Mouse (Mus musculus) heart, postnatal 36 days (tissue): ENCODE results near the gene Dclk1. TPM values are rescaled to one million over a fixed set of nuclear protein-coding genes. Genes with fewer than 3 reads are reported as not detected.

Experiments
- DNase-seq, 2 experiments: peaks; one replicate each; pipeline ENCODE4 v3.0.0; 2021 to 2022
- intact Hi-C: fragments of 180-260 bp; cut with DNase I; formaldehyde crosslinking; loops from one replicate; pipeline ENCODE4 v1.15.1; 2025
- total RNA-seq, 2 experiments: library from RNA; stranded (reverse); gene quantifications; 2 replicates each; pipeline ENCODE4 v1.2.3; 2021

The Dclk1 gene
- total RNA-seq, 2 experiments from 2014 or later: 2.5 to 5.9 TPM

- DNase-seq: no peak
Observed at GRCm38 (mm10) chr3:55380471-55380870, 138.3 kb downstream of the Dclk1 start.

GRCm38 (mm10) chr3:55392605-55393004 lies 150.4 kb downstream of the Dclk1 start:
- intact Hi-C loops: no loop called here
- DNase-seq: peak; percentile 22 to 26

More at GRCm38 (mm10) chr3:55380471-55380870, 138.3 kb downstream of the Dclk1 start:
- intact Hi-C loops: no loop called here

GRCm38 (mm10) chr3:55393549-55393948 lies 151.4 kb downstream of the Dclk1 start:
- no peak for DNase-seq
- intact Hi-C loops: no loop called here

GRCm38 (mm10) chr3:55396792-55397191 lies 154.6 kb downstream of the Dclk1 start:
- DNase-seq: no peak
- intact Hi-C loops: no loop called here

- DNase-seq: no peak
- intact Hi-C loops: no loop called here
Observed at GRCm38 (mm10) chr3:55397752-55398693, 155.9 kb downstream of the Dclk1 start.

- intact Hi-C loops: no loop called here
- no peak for DNase-seq
Observed at GRCm38 (mm10) chr3:55401236-55401635, 159.1 kb downstream of the Dclk1 start.

- intact Hi-C loops: no loop called here
- DNase-seq: no peak
Observed at GRCm38 (mm10) chr3:55404751-55405150, 162.6 kb downstream of the Dclk1 start.

- intact Hi-C loops: no loop called here
- no peak for DNase-seq
Observed at GRCm38 (mm10) chr3:55406616-55407015, 164.5 kb downstream of the Dclk1 start.

GRCm38 (mm10) chr3:55411547-55411946 lies 169.4 kb downstream of the Dclk1 start:
- intact Hi-C loops: no loop called here
- DNase-seq: no peak

- intact Hi-C loops: no loop called here
- peak in 1 of 2 experiments; percentile 4 for DNase-seq
Observed at GRCm38 (mm10) chr3:55415527-55415950, 173.4 kb downstream of the Dclk1 start.

GRCm38 (mm10) chr3:55418845-55419244 lies 176.7 kb downstream of the Dclk1 start:
- DNase-seq: no peak
- intact Hi-C loops: no loop called here

GRCm38 (mm10) chr3:55419334-55419733 lies 177.2 kb downstream of the Dclk1 start:
- intact Hi-C loops: no loop called here
- DNase-seq: no peak

GRCm38 (mm10) chr3:55420436-55421083 lies 178.4 kb downstream of the Dclk1 start:
- DNase-seq: no peak
- intact Hi-C loops: no loop called here

- intact Hi-C loops: no loop called here
- DNase-seq: no peak
Observed at GRCm38 (mm10) chr3:55423640-55424397, 181.7 kb downstream of the Dclk1 start.

- intact Hi-C loops: no loop called here
- DNase-seq: no peak
Observed at GRCm38 (mm10) chr3:55430022-55430549, 187.9 kb downstream of the Dclk1 start.

- intact Hi-C loops: no loop called here
- DNase-seq: no peak
Observed at GRCm38 (mm10) chr3:55431223-55431622, 189.1 kb downstream of the Dclk1 start.

GRCm38 (mm10) chr3:55434276-55434675 lies 192.1 kb downstream of the Dclk1 start:
- no peak for DNase-seq
- intact Hi-C loops: no loop called here

GRCm38 (mm10) chr3:55438824-55439446 lies 196.8 kb downstream of the Dclk1 start:
- DNase-seq: no peak
- intact Hi-C loops: no loop called here

GRCm38 (mm10) chr3:55440342-55440741 lies 198.2 kb downstream of the Dclk1 start:
- intact Hi-C loops: no loop called here
- DNase-seq: no peak

GRCm38 (mm10) chr3:55442012-55442645 lies 200.0 kb downstream of the Dclk1 start:
- no peak for DNase-seq
- intact Hi-C loops: no loop called here
